ENCODE assay signal across 25 mouse cellular contexts in the genomic region with DNA sequence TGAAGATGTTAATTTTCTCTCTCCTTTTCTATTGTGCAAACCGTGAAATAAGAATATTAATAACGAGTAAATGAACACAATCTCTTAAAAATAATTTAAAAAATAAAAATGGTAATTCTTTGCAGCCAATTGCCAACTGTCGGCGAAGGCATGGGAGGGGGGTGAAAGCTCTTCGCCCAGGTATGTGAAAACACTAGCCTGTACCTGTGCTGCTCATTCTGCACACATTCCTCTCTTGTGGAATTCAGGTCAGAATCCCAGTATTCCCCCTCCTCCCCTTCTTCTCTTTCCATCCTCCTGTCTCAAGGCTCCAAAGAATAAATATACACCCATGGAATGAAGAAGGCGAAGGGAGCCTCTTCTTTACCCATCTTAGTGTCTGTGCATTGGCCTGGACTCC. TPM values are rescaled to one million over a fixed set of nuclear protein-coding genes. Genes with fewer than 3 reads are reported as not detected.
"Had no signal": no experiment of that assay in that cellular context is flagged by ENCODE, and none has a peak within 500 bp of the region (broad histone marks: within the 10 kb centered on the region; RNA-seq: fewer than 3 reads in every experiment).

No protein-coding gene starts in this region.

- DNase-seq: forebrain, postnatal 0 days; gastrocnemius, postnatal 14 days; gastrocnemius, postnatal 36 days; heart, adult 18-20 months; heart, postnatal 14 days; kidney, adult 11 months; kidney, adult 2 months; kidney, adult 9 months; kidney, postnatal 14 days; kidney, postnatal 36 days; layer of hippocampus, adult 9-11 months; layer of hippocampus, postnatal 36 days; left cerebral cortex, postnatal 4 days had no signal

- H3K9ac ChIP-seq: forebrain, embryonic 15.5 days; forebrain, postnatal 0 days; heart, embryonic 13.5 days; heart, embryonic 15.5 days; hindbrain, embryonic 13.5 days; hindbrain, embryonic 15.5 days; kidney, embryonic 15.5 days; limb, embryonic 13.5 days; limb, embryonic 15.5 days had no signal

- H3K36me3 ChIP-seq: forebrain, embryonic 15.5 days; heart, embryonic 13.5 days; heart, embryonic 15.5 days; hindbrain, embryonic 13.5 days; hindbrain, embryonic 15.5 days; kidney, embryonic 15.5 days; limb, embryonic 13.5 days; limb, embryonic 15.5 days had no signal

- H3K27ac ChIP-seq: forebrain, embryonic 15.5 days; heart, embryonic 13.5 days; heart, embryonic 15.5 days; hindbrain, embryonic 13.5 days; hindbrain, embryonic 15.5 days; hindbrain, postnatal 0 days; kidney, embryonic 15.5 days; kidney, postnatal 0 days; limb, embryonic 13.5 days; limb, embryonic 15.5 days had no signal

- ATAC-seq: forebrain, embryonic 15.5 days; forebrain, postnatal 0 days; hindbrain, postnatal 0 days; intestine, embryonic 16.5 days had no signal

- H3K4me2 ChIP-seq: forebrain, embryonic 15.5 days; heart, embryonic 13.5 days; heart, embryonic 15.5 days; hindbrain, embryonic 13.5 days; hindbrain, embryonic 15.5 days; kidney, embryonic 15.5 days; limb, embryonic 13.5 days; limb, embryonic 15.5 days had no signal

- H3K4me3 ChIP-seq: forebrain, embryonic 15.5 days; heart, embryonic 13.5 days; heart, embryonic 15.5 days; hindbrain, embryonic 13.5 days; hindbrain, embryonic 15.5 days; kidney, embryonic 15.5 days; limb, embryonic 13.5 days; limb, embryonic 15.5 days had no signal

- H3K9me3 ChIP-seq: forebrain, embryonic 15.5 days; heart, embryonic 13.5 days; heart, embryonic 15.5 days; hindbrain, embryonic 13.5 days; hindbrain, embryonic 15.5 days; kidney, embryonic 15.5 days; limb, embryonic 13.5 days; limb, embryonic 15.5 days had no signal

- H3K4me1 ChIP-seq: forebrain, embryonic 15.5 days; hindbrain, embryonic 13.5 days; hindbrain, embryonic 15.5 days; kidney, embryonic 15.5 days; limb, embryonic 13.5 days; limb, embryonic 15.5 days had no signal

- H3K27me3 ChIP-seq: forebrain, embryonic 15.5 days; heart, embryonic 13.5 days; heart, embryonic 15.5 days; hindbrain, embryonic 15.5 days had no signal

RNA-seq across cellular contexts. Expression of gene Col4a6, which starts 37.1 kb away (rescaled TPM):
- total RNA-seq: hematopoietic stem cell, adult 5-6 weeks had no signal

RNA-seq across cellular contexts. Expression of gene Col4a5, which starts 38.4 kb away (rescaled TPM):
- total RNA-seq: hematopoietic stem cell, adult 5-6 weeks had no signal
